Mouse (Mus musculus): ENCODE measurements around the gene Cradd. TPM values are rescaled to one million over a fixed set of nuclear protein-coding genes. Genes with fewer than 3 reads are reported as not detected.

Gene Cradd
- polyA plus RNA-seq, 1 experiment, result 0.78 TPM

- H3K27me3 ChIP-seq (ENCODE audit: control insufficient read depth), result peaks cover 44% of the 10 kb centered on the region
- H3K9me3 ChIP-seq (ENCODE audit: control insufficient read depth, low read length), result no peaks in the 10 kb centered on the region
- H3K4me1 ChIP-seq (ENCODE audit: control insufficient read depth), result peaks cover 9% of the 10 kb centered on the region
- TF ChIP-seq TAL1 (IDR thresholded peaks at IDR 0.05; ENCODE audit: low read length) (no peak), GATA1 (IDR thresholded peaks at IDR 0.05; ENCODE audit: low read length) (no peak)
- no peak overlapping the region for H3K4me3 ChIP-seq (replicated peaks)
- no peaks in the 10 kb centered on the region for H3K36me3 ChIP-seq (ENCODE audit: control insufficient read depth)
Measured at GRCm38 (mm10) chr10:95262388-95262787, 61.5 kb downstream of the Cradd start.

GRCm38 (mm10) chr10:95261279-95261678 is 62.7 kb downstream of the Cradd start:
- no peaks in the 10 kb centered on the region for H3K36me3 ChIP-seq (ENCODE audit: control insufficient read depth)
- H3K9me3 ChIP-seq (ENCODE audit: control insufficient read depth, low read length), result no peaks in the 10 kb centered on the region
- H3K27me3 ChIP-seq (ENCODE audit: control insufficient read depth), result peaks cover 38% of the 10 kb centered on the region
- TF ChIP-seq TAL1 (IDR thresholded peaks at IDR 0.05; ENCODE audit: low read length), result no peak
- no peak for TF ChIP-seq GATA1 (IDR thresholded peaks at IDR 0.05; ENCODE audit: low read length)
- no peak overlapping the region for H3K4me3 ChIP-seq (replicated peaks)
- H3K4me1 ChIP-seq (ENCODE audit: control insufficient read depth), result peaks cover 9% of the 10 kb centered on the region

GRCm38 (mm10) chr10:95260420-95260819 is 63.5 kb downstream of the Cradd start:
- peaks cover 29% of the 10 kb centered on the region for H3K27me3 ChIP-seq (ENCODE audit: control insufficient read depth)
- TF ChIP-seq GATA1 (IDR thresholded peaks at IDR 0.05; ENCODE audit: low read length) (no peak), TAL1 (IDR thresholded peaks at IDR 0.05; ENCODE audit: low read length) (no peak)
- H3K36me3 ChIP-seq (ENCODE audit: control insufficient read depth), result no peaks in the 10 kb centered on the region
- no peaks in the 10 kb centered on the region for H3K9me3 ChIP-seq (ENCODE audit: control insufficient read depth, low read length)
- H3K4me3 ChIP-seq (replicated peaks), result no peak overlapping the region
- H3K4me1 ChIP-seq (ENCODE audit: control insufficient read depth), result peaks cover 8% of the 10 kb centered on the region

GRCm38 (mm10) chr10:95258471-95259155 is 65.3 kb downstream of the Cradd start:
- no peaks in the 10 kb centered on the region for H3K4me1 ChIP-seq (ENCODE audit: control insufficient read depth)
- H3K4me3 ChIP-seq (replicated peaks), result no peak overlapping the region
- H3K9me3 ChIP-seq (ENCODE audit: control insufficient read depth, low read length), result no peaks in the 10 kb centered on the region
- no peaks in the 10 kb centered on the region for H3K36me3 ChIP-seq (ENCODE audit: control insufficient read depth)
- H3K27me3 ChIP-seq (ENCODE audit: control insufficient read depth), result peaks cover 11% of the 10 kb centered on the region
- TF ChIP-seq TAL1 (IDR thresholded peaks at IDR 0.05; ENCODE audit: low read length), result no peak
- TF ChIP-seq GATA1 (IDR thresholded peaks at IDR 0.05; ENCODE audit: low read length), result no peak

GRCm38 (mm10) chr10:95257979-95258378 is 66.0 kb downstream of the Cradd start:
- H3K9me3 ChIP-seq (ENCODE audit: control insufficient read depth, low read length), result no peaks in the 10 kb centered on the region
- H3K4me1 ChIP-seq (ENCODE audit: control insufficient read depth), result no peaks in the 10 kb centered on the region
- H3K4me3 ChIP-seq (replicated peaks), result no peak overlapping the region
- H3K36me3 ChIP-seq (ENCODE audit: control insufficient read depth), result no peaks in the 10 kb centered on the region
- TF ChIP-seq GATA1 (IDR thresholded peaks at IDR 0.05; ENCODE audit: low read length) (no peak), TAL1 (IDR thresholded peaks at IDR 0.05; ENCODE audit: low read length) (no peak)
- peaks cover 7% of the 10 kb centered on the region for H3K27me3 ChIP-seq (ENCODE audit: control insufficient read depth)

- H3K4me3 ChIP-seq (replicated peaks), result no peak overlapping the region
Measured at GRCm38 (mm10) chr10:95256095-95256494, 67.8 kb downstream of the Cradd start.

GRCm38 (mm10) chr10:95255018-95255680 is 68.8 kb downstream of the Cradd start:
- Histone ChIP-seq H3K36me3 (ENCODE audit: control insufficient read depth) (no peaks in the 10 kb centered on the region), H3K9me3 (ENCODE audit: control insufficient read depth, low read length) (no peaks in the 10 kb centered on the region), H3K27me3 (ENCODE audit: control insufficient read depth) (no peaks in the 10 kb centered on the region), H3K4me1 (ENCODE audit: control insufficient read depth) (no peaks in the 10 kb centered on the region), H3K4me3 (replicated peaks) (no peak overlapping the region)
- TF ChIP-seq GATA1 (IDR thresholded peaks at IDR 0.05; ENCODE audit: low read length), result no peak
- TF ChIP-seq TAL1 (IDR thresholded peaks at IDR 0.05; ENCODE audit: low read length), result no peak

More at GRCm38 (mm10) chr10:95256095-95256494, 67.8 kb downstream of the Cradd start:
- H3K36me3 ChIP-seq (ENCODE audit: control insufficient read depth), result no peaks in the 10 kb centered on the region
- H3K4me1 ChIP-seq (ENCODE audit: control insufficient read depth), result no peaks in the 10 kb centered on the region
- no peaks in the 10 kb centered on the region for H3K9me3 ChIP-seq (ENCODE audit: control insufficient read depth, low read length)
- no peaks in the 10 kb centered on the region for H3K27me3 ChIP-seq (ENCODE audit: control insufficient read depth)
- TF ChIP-seq GATA1 (IDR thresholded peaks at IDR 0.05; ENCODE audit: low read length) (no peak), TAL1 (IDR thresholded peaks at IDR 0.05; ENCODE audit: low read length) (no peak)

GRCm38 (mm10) chr10:95254453-95255001 is 69.4 kb downstream of the Cradd start:
- no peaks in the 10 kb centered on the region for H3K36me3 ChIP-seq (ENCODE audit: control insufficient read depth)
- H3K27me3 ChIP-seq (ENCODE audit: control insufficient read depth), result no peaks in the 10 kb centered on the region
- H3K4me1 ChIP-seq (ENCODE audit: control insufficient read depth), result no peaks in the 10 kb centered on the region
- H3K9me3 ChIP-seq (ENCODE audit: control insufficient read depth, low read length), result no peaks in the 10 kb centered on the region
- TF ChIP-seq GATA1 (IDR thresholded peaks at IDR 0.05; ENCODE audit: low read length) (no peak), TAL1 (IDR thresholded peaks at IDR 0.05; ENCODE audit: low read length) (no peak)
- no peak overlapping the region for H3K4me3 ChIP-seq (replicated peaks)

- Histone ChIP-seq H3K4me1 (ENCODE audit: control insufficient read depth) (no peaks in the 10 kb centered on the region), H3K27me3 (ENCODE audit: control insufficient read depth) (no peaks in the 10 kb centered on the region)
Measured at GRCm38 (mm10) chr10:95254046-95254445, 69.9 kb downstream of the Cradd start.

More at GRCm38 (mm10) chr10:95254046-95254445, 69.9 kb downstream of the Cradd start:
- Histone ChIP-seq H3K36me3 (ENCODE audit: control insufficient read depth) (no peaks in the 10 kb centered on the region), H3K9me3 (ENCODE audit: control insufficient read depth, low read length) (no peaks in the 10 kb centered on the region), H3K4me3 (replicated peaks) (no peak overlapping the region)
- TF ChIP-seq TAL1 (IDR thresholded peaks at IDR 0.05; ENCODE audit: low read length) (no peak), GATA1 (IDR thresholded peaks at IDR 0.05; ENCODE audit: low read length) (no peak)
